Mouse (Mus musculus) left cerebral cortex, adult 11 months (tissue): Measurements from ENCODE around the gene Vps52.
A peak's percentile ranks its signal among the peaks of the same experiment; 100 is the strongest.

Source experiments
- DNase-seq: peaks from one replicate; pipeline ENCODE4 v3.0.0; 2022; ENCODE audit warnings: low spot score

Gene Vps52

GRCm38 (mm10) chr17:33955555-33956214, at the start of gene Vps52, which contains the start of gene Rps18:
Gene Vps52, plus strand, starts transcription at chr17:33955812.
Gene Rps18, minus strand, starts transcription at chr17:33956001.
- peak; percentile 98 for DNase-seq

DNA sequence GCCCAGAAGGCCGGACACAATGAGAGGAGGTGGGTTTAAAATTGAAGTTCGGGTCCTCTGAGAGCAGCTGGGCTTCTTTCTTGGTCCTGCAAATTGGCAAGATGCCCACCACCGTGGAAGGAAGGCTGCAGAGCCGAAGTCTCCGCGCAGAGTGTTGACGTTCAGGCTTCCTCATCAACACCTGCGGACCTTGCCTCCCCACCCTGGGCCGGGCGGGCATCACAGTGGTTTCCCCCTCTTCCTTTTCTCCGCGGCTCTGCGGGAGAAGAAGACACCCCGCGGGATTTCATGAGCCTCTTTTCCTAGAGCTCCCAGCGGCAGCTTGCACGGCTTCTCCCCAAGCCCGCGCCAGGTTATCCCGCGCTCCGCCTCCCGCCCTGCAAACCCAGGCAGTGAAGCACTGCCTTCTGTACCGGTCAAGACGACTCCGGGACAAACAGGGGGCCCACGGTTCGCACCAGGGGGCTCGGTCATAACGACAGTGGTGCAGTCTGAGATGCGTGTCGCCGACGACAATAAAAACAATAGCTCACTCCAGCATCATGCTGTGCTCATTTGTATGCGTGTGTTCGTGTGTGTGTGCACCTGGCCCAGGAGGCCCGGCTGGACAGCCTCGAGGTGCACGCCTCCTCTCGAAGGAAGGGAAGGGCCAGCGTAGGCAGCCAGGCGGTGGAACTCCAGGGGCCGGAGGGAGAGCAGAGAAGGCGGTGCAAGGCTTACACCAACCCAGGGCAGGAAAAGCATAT, 47.1 kb upstream of the Vps52 start:
- DNase-seq: no peak

DNA sequence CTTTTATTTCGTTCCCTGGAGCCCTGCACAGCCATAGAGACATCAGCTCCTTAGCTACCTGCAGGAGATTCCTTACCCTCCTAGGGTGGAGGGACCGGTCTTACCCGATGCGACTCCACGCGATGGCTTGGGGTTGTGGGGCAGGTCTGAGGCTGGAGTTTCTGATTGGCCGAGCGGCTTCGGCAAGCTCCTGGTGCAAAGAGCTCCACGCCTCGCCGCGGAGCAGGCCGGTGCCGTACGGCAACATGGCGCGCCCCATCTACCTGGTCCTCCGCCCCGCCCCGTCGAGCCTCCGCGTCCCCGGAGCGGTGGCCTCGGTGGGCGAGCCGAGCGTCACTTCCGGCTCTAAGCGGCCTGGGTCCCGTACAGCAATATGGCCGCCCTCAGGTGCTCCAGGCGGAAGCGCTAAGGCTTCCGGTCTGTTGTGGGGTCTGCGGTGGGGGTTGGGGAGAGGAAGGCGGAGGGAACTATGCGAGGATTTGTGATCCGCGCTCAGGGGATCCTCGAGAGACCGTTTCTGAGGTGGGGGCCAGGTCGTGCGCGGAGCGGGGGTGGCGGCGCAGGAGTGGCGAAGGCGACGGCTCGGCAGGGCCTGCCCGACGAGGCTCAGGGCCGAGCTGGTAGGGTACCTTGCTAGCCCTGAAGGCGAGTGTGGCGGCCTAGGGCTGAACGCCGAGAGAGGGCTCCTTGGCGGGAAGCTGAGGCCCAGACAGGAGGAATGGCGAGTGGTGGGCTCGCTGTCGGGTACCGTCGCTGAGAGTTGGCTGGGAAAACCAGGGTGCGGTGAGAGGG, 46.3 kb upstream of the Vps52 start, which contains the start of gene Daxx:
Daxx (plus strand) TSS at position 338 of the 792 bp plus-strand sequence.
- peak; percentile 97 for DNase-seq

DNA sequence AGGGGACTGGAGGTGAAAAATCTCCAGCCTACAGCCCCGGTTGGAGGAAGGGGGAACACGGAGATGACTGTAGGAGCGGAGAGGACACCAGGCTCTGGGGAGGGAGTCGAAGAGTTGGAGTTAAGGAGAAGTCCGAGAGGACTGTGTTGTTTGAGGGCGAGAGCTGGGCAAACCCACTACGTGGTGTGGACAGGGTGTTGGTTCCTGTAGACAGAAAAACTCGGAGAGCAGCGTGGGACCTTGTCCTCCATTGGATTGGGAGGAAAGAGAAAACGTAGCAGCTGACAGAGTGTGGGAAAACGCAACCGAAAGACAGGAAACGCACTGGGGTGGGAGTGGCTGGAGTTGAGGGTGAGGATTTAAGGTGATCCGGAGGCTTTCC, 45.8 kb upstream of the Vps52 start:
- DNase-seq: no peak

GRCm38 (mm10) chr17:33910346-33911051, 45.1 kb upstream of the Vps52 start:
- DNase-seq: no peak

DNA sequence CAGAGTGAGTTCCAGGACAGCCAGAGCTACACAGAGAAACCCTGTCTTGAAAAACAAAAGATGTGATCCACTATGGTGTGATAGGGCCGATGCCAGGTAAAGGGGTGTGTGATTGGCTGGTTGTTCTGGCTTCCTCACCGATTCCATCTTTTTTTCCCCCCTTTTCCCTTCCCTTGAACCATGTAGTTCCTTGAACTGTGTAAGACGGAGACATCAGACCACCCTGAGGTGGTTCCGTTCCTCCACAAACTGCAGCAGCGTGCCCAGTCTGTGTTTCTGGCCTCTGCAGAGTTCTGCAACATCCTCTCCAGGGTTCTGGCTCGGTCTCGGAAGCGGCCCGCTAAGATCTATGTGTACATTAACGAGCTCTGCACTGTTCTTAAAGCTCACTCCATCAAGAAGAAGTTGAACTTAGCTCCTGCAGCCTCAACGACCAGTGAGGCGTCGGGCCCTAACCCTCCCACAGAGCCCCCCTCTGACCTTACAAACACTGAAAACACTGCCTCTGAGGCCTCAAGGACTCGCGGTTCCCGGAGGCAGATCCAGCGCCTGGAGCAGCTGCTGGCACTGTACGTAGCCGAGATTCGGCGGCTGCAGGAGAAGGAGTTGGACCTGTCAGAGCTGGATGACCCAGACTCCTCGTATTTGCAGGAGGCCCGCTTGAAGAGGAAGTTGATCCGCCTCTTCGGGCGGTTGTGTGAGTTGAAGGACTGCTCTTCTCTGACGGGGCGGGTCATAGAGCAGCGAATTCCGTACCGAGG, 44.4 kb upstream of the Vps52 start:
- DNase-seq: no peak

DNA sequence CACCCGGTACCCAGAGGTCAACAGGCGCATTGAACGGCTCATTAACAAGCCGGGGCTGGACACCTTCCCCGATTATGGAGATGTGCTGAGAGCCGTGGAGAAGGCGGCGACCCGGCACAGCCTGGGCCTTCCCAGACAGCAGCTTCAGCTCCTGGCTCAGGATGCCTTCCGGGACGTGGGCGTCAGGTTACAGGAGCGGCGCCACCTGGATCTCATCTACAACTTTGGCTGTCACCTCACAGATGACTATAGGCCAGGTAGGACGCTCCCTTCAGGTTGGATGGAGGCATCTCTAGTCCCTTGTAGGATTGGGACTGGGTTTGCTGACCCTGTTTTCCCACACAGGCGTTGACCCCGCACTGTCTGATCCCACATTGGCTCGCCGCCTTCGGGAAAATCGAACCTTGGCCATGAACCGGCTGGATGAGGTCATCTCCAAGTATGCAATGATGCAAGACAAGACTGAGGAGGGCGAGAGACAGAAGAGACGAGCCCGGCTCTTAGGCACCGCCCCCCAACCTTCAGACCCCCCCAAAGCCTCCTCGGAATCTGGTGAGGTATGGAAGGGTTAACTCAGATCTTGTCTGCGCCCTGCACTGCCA, 43.7 kb upstream of the Vps52 start:
- DNase-seq: no peak

GRCm38 (mm10) chr17:33913264-33913663, 42.3 kb upstream of the Vps52 start:
- DNase-seq: no peak

DNA sequence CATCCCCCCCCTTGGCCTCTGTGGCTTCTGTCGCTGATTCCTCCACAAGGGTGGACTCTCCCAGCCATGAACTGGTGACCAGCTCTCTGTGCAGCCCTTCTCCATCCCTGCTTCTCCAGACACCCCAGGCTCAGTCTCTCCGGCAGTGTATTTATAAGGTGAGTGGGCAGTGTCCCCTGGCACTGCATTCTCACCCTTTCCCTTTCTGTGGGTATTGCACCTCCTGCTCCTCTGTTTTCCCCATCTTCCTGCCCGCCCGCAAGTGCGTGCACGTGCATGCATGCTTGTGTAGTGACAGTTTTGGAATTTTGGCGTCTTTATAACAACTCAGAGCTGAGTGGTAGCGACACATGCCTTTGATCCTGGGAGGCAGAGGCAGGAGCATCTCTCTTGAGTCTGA, 41.7 kb upstream of the Vps52 start:
- no peak for DNase-seq

GRCm38 (mm10) chr17:33914969-33915391, 40.6 kb upstream of the Vps52 start:
- no peak for DNase-seq

GRCm38 (mm10) chr17:33915671-33916250, 39.9 kb upstream of the Vps52 start, which contains the start of the genes Tapbp and Zbtb22:
Gene Tapbp, plus strand, starts transcription at chr17:33915899.
Gene Zbtb22, plus strand, starts transcription at chr17:33915904.
- peak; percentile 93 for DNase-seq

DNA sequence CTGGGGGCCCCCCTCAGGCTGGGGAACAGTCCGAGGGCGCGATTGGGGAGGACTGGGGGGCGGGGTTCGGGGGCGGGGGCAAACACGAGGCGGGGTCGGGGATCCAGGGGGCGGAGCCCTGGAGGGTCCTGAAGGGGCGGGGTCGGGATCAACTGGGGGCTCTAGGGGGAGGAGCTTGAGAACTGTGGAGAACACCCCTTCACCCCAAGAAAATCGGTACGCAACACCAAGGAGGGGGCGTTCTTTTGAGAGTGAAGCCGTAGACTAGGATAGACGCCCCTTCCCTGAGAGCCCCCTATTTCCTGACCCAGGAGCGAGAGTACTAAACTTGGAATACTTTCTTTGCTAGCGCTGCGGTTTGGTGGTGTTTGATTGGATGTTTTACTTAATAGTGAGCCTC, 39.3 kb upstream of the Vps52 start:
- DNase-seq: no peak

DNA sequence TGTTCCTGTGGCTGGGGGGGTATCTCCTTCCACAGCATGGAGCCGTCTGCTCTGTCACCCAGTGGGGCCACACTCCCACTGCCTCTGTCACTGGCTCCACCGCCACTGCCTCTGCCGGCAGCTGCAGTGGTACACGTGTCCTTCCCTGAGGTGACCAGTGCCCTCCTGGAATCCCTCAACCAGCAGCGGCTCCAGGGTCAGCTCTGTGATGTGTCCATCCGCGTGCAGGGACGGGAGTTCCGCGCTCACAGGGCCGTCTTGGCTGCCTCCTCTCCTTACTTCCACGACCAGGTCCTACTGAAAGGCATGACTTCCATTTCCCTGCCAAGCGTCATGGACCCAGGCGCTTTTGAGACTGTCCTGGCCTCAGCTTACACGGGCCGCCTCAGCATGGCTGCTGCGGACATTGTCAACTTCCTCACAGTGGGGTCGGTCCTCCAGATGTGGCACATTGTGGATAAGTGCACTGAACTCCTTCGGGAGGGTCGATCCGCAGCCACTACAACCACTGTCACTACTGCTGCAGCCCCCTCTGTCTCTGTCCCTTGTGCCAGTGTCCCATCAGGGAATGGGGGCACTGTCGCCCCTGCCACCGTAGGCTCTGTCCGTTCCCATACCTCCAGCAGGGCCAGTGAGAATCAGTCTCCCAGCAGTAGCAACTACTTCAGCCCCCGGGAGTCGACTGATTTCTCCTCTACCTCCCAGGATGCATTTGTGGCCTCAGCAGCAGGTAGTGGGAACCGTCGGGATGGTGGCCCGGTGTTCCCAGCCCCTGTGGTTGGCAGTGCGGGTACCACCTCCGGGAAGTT, 38.6 kb upstream of the Vps52 start:
- no peak for DNase-seq

- no peak for DNase-seq
Measured at GRCm38 (mm10) chr17:33917656-33918292, 37.8 kb upstream of the Vps52 start.

DNA sequence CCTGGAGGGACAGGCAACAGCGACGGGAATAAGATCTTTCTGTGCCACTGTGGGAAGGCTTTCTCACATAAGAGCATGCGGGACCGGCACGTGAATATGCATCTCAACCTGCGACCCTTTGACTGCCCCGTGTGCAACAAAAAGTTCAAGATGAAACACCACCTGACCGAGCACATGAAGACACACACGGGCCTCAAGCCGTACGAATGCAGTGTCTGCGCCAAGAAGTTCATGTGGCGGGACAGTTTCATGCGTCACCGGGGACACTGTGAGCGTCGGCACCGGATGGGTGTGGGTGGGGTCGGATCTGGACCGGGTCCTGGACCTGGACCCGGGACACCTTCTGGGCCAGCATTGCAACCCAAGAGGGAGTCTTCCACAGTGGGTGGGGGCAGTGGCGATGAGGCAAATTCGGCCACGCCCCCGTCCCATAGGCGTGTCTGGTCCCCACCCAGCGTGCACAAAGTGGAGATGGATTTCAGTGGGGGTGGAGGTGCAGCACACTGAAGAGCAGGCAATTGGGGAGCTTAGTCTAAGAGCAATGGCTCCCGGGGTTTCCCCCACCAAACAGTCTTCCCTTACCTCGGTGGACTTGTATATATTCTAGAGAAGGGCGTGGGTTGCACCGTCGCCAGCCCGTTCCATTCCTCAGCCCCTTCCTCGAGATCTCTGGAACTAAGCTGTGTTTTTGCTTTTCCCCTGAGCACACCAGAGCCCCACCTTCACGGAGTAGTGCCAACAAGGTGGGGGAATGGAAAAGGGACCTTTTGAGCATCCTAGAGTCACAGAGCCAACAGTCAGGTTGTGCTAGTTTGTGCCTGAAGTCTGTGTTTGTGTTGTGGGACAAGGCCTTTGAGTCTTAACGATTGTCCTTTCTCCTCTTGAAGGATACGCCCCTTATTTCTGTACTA, 37.1 kb upstream of the Vps52 start:
- DNase-seq: no peak

GRCm38 (mm10) chr17:33919351-33920281, 36.0 kb upstream of the Vps52 start:
- DNase-seq: no peak
